Mouse (Mus musculus) kidney, postnatal 0 days (tissue): Measurements from ENCODE around the gene Gm6034. TPM values are rescaled to one million over a fixed set of nuclear protein-coding genes. Genes with fewer than 3 reads are reported as not detected.
"Not testable (repeated sequence)": the region's sequence is repeated elsewhere in the genome, so short reads cannot be mapped to it uniquely, and the experiment has no call there.

Source experiments
- ATAC-seq: fragments of 200-750 bp; cut with Nextera tagmentation; replicated peaks from 2 replicates; pipeline ENCODE4 v1.8.0; 2017; ENCODE audit warnings: low read depth, moderate number of reproducible peaks, moderate TSS enrichment, moderate library complexity; ENCODE audit not compliant: low FRiP score
- DNase-seq: peaks from one replicate; pipeline ENCODE4 v3.0.0-alpha.2; 2016; ENCODE audit warnings: low spot score
- H3K27ac ChIP-seq: fragments of 300-500 bp; sonication (generic); 2 replicates; pipeline ENCODE4 v1.5.1; 2014; ENCODE audit warnings: mild to moderate bottlenecking
- H3K27me3 ChIP-seq: fragments of 300-500 bp; sonication (generic); 2 replicates; pipeline ENCODE4 v1.6.1; 2014; ENCODE audit warnings: low read length, mixed read lengths; ENCODE audit not compliant: insufficient read depth
- H3K36me3 ChIP-seq: fragments of 300-500 bp; sonication (generic); 2 replicates; pipeline ENCODE4 v1.6.1; 2014; ENCODE audit warnings: low read length, mixed read lengths; ENCODE audit not compliant: insufficient read depth
- H3K4me1 ChIP-seq: fragments of 300-500 bp; sonication (generic); replicated peaks from 2 replicates; pipeline ENCODE4 v1.6.1; 2014; ENCODE audit warnings: antibody characterized with exemption, low read length, mixed read lengths; ENCODE audit not compliant: insufficient read depth
- H3K4me2 ChIP-seq: fragments of 300-500 bp; sonication (generic); 2 replicates; pipeline ENCODE4 v1.6.1; 2014; ENCODE audit warnings: mild to moderate bottlenecking, low read length, moderate library complexity, mixed read lengths
- H3K4me3 ChIP-seq: fragments of 300-500 bp; sonication (generic); replicated peaks from 2 replicates; pipeline ENCODE4 v1.5.1; 2014; ENCODE audit warnings: low read depth, low read length
- H3K9ac ChIP-seq: fragments of 300-500 bp; sonication (generic); 2 replicates; pipeline ENCODE4 v1.6.1; 2014; ENCODE audit warnings: low read depth, low read length
- H3K9me3 ChIP-seq: fragments of 300-500 bp; sonication (generic); replicated peaks from 2 replicates; pipeline ENCODE4 v1.6.1; 2016; ENCODE audit warnings: low read length, inconsistent platforms, mixed read lengths
- CTCF ChIP-seq: IDR thresholded peaks from 2 replicates; pipeline ENCODE4 v1.5.1; 2016; ENCODE audit warnings: antibody characterized with exemption, low read depth, mild to moderate bottlenecking, moderate library complexity
- WGBS: fragments of 180-500 bp; shearing (Covaris S2); extraction: QIAGEN DNeasy Blood & Tissue Kit; methylation state at CpG from one replicate; pipeline ENCODE4 v1.1.7; 2014; 5-methylcytosine and 5-hydroxymethylcytosine counted together
- polyA plus RNA-seq: library from polyadenylated mRNA; unstranded; fragments of >200 nt; fragmentation: Nextera tagmentation; extraction: Ambion mirVana; gene quantifications from 2 replicates; pipeline ENCODE4 v1.2.1, GENCODE M21; 2015

Gene Gm6034
- polyA plus RNA-seq, 1 experiment from 2014 or later = not detected

GRCm38 (mm10) chr17:36093936-36094335, 51.2 kb downstream of the Gm6034 start:
- no peak overlapping the region for H3K9ac ChIP-seq
- TF ChIP-seq CTCF = no peak
- no peak overlapping the region for H3K27ac ChIP-seq
- no peaks in the 10 kb centered on the region for H3K9me3 ChIP-seq
- H3K4me3 ChIP-seq = no peak overlapping the region
- no peak overlapping the region for H3K4me2 ChIP-seq
- H3K36me3 ChIP-seq = no peaks in the 10 kb centered on the region
- DNase-seq (no peak), ATAC-seq (no peak)
- 18% methylated on average over 3 of the region's 3 CpGs for WGBS
- H3K27me3 ChIP-seq = no peaks in the 10 kb centered on the region
- no peaks in the 10 kb centered on the region for H3K4me1 ChIP-seq

- not testable (repeated sequence) for H3K27ac ChIP-seq, H3K4me1 ChIP-seq, DNase-seq, ATAC-seq, H3K4me2 ChIP-seq, H3K9me3 ChIP-seq, H3K9ac ChIP-seq, H3K36me3 ChIP-seq, H3K27me3 ChIP-seq, H3K4me3 ChIP-seq
- WGBS = 50% methylated on average over 2 of the region's 2 CpGs
These were observed 56.8 kb downstream of the Gm6034 start for GRCm38 (mm10) chr17:36099603-36100002.

- not testable (repeated sequence) for H3K9ac ChIP-seq, H3K4me2 ChIP-seq, DNase-seq, H3K4me3 ChIP-seq, H3K27me3 ChIP-seq, H3K27ac ChIP-seq, H3K36me3 ChIP-seq, H3K9me3 ChIP-seq, H3K4me1 ChIP-seq, ATAC-seq
- 89% methylated on average over 11 of the region's 12 CpGs for WGBS
These were observed 59.3 kb downstream of the Gm6034 start for GRCm38 (mm10) chr17:36102091-36102490.

Other genes starting within 250 kb of the Gm6034 start
- gene Ier3, start 221.3 kb upstream of the Gm6034 start, polyA plus RNA-seq = 83.6 and 93.1 TPM in 2 replicates
- 52.2 and 54.5 TPM in 2 replicates for gene Flot1, start 219.7 kb upstream of the Gm6034 start, polyA plus RNA-seq
- 503 and 575 TPM in 2 replicates for gene Tubb5, start 204.7 kb upstream of the Gm6034 start, polyA plus RNA-seq
- gene Mdc1, start 201.4 kb upstream of the Gm6034 start, polyA plus RNA-seq = 5.4 and 5.6 TPM in 2 replicates
- gene Nrm, start 181.6 kb upstream of the Gm6034 start, polyA plus RNA-seq = 36.9 and 44.6 TPM in 2 replicates
- gene Ppp1r18, start 177.4 kb upstream of the Gm6034 start, polyA plus RNA-seq = 16.2 and 17.2 TPM in 2 replicates
- gene Dhx16, start 163.1 kb upstream of the Gm6034 start, polyA plus RNA-seq = 29.2 and 33.3 TPM in 2 replicates
- 36.6 and 39.1 TPM in 2 replicates for gene 2310061I04Rik, start 145.5 kb upstream of the Gm6034 start, polyA plus RNA-seq
- 28.4 and 36.9 TPM in 2 replicates for gene Atat1, start 132.9 kb upstream of the Gm6034 start, polyA plus RNA-seq
- gene Mrps18b, start 126.6 kb upstream of the Gm6034 start, polyA plus RNA-seq = 88.4 and 94.7 TPM in 2 replicates
- 28.8 and 29.7 TPM in 2 replicates for gene Ppp1r10, start 126.5 kb upstream of the Gm6034 start, polyA plus RNA-seq
- gene Abcf1, start 73.2 kb upstream of the Gm6034 start, polyA plus RNA-seq = 78.6 and 90.2 TPM in 2 replicates
- 38.2 and 43.7 TPM in 2 replicates for gene Gnl1, start 63.1 kb upstream of the Gm6034 start, polyA plus RNA-seq
- gene Prr3, start 62.7 kb upstream of the Gm6034 start, polyA plus RNA-seq = 27.9 and 29.3 TPM in 2 replicates
- 1.3 and 1.7 TPM in 2 replicates for gene H2-T24, start 22.4 kb upstream of the Gm6034 start, polyA plus RNA-seq
- gene H2-T23, start 10.1 kb upstream of the Gm6034 start, polyA plus RNA-seq = 14.2 and 16.1 TPM in 2 replicates
- 16.4 and 18.6 TPM in 2 replicates for gene H2-T22, start 214 bp upstream of the Gm6034 start, polyA plus RNA-seq
- gene Gm11127, start 15.4 kb downstream of the Gm6034 start, polyA plus RNA-seq = 0.13 and 0.22 TPM in 2 replicates
- not detected in 2 replicates for gene Gm19684, start 78.7 kb downstream of the Gm6034 start, polyA plus RNA-seq
- gene Gm7030, start 86.5 kb downstream of the Gm6034 start, polyA plus RNA-seq = not detected in 2 replicates
- not detected in 2 replicates for gene Gm8909, start 125.6 kb downstream of the Gm6034 start, polyA plus RNA-seq
- not detected in 2 replicates for gene H2-T3, start 147.3 kb downstream of the Gm6034 start, polyA plus RNA-seq
- 119 and 137 TPM in 2 replicates for gene Rpp21, start 215.1 kb downstream of the Gm6034 start, polyA plus RNA-seq
- 9.6 and 10.2 TPM in 2 replicates for gene Trim39, start 229.3 kb downstream of the Gm6034 start, polyA plus RNA-seq
- gene H2-M10.2, start 243.5 kb downstream of the Gm6034 start, polyA plus RNA-seq = not detected in 2 replicates